Mouse (Mus musculus) kidney, postnatal 4 days (tissue): Measurements from ENCODE around the gene Bsn.

Source experiments
- DNase-seq, 2 experiments: peaks; one replicate each; pipeline ENCODE4 v3.0.0; 2021; ENCODE audit warnings: mixed read lengths in 2 of 2

The Bsn gene

GRCm38 (mm10) chr9:108196920-108197677, 6.9 kb upstream of the Bsn start:
- peak; percentile 71 to 83 for DNase-seq

- peak in 1 of 2 experiments; percentile 36 for DNase-seq
Observed at GRCm38 (mm10) chr9:108196222-108196621, 6.0 kb upstream of the Bsn start.

- DNase-seq = no peak
Observed at GRCm38 (mm10) chr9:108189488-108189786, 747 bp downstream of the Bsn start.

- no peak for DNase-seq
Observed at GRCm38 (mm10) chr9:108189023-108189422, 1.2 kb downstream of the Bsn start.

GRCm38 (mm10) chr9:108188511-108188910, 1.7 kb downstream of the Bsn start:
- no peak for DNase-seq

GRCm38 (mm10) chr9:108187616-108188015, 2.6 kb downstream of the Bsn start:
- no peak for DNase-seq

- no peak for DNase-seq
Observed at GRCm38 (mm10) chr9:108185786-108186185, 4.4 kb downstream of the Bsn start.

- DNase-seq = no peak
Observed at GRCm38 (mm10) chr9:108183531-108183994, 6.6 kb downstream of the Bsn start.

- DNase-seq = no peak
Observed at GRCm38 (mm10) chr9:108182806-108183506, 7.2 kb downstream of the Bsn start.

- no peak for DNase-seq
Observed at GRCm38 (mm10) chr9:108178391-108178790, 11.8 kb downstream of the Bsn start.

GRCm38 (mm10) chr9:108175116-108175838, 14.9 kb downstream of the Bsn start:
- no peak for DNase-seq

GRCm38 (mm10) chr9:108172777-108173350, 17.3 kb downstream of the Bsn start:
- DNase-seq = no peak

GRCm38 (mm10) chr9:108169751-108170150, 20.4 kb downstream of the Bsn start:
- DNase-seq = peak; percentile 12 to 19

GRCm38 (mm10) chr9:108165143-108165542, 25.0 kb downstream of the Bsn start:
- no peak for DNase-seq

- DNase-seq = no peak
Observed at GRCm38 (mm10) chr9:108163646-108164284, 26.4 kb downstream of the Bsn start.

GRCm38 (mm10) chr9:108157891-108158290, 32.3 kb downstream of the Bsn start:
- no peak for DNase-seq

GRCm38 (mm10) chr9:108157451-108157850, 32.7 kb downstream of the Bsn start:
- no peak for DNase-seq

GRCm38 (mm10) chr9:108156786-108157185, 33.4 kb downstream of the Bsn start:
- no peak for DNase-seq

GRCm38 (mm10) chr9:108154814-108155213, 35.4 kb downstream of the Bsn start:
- no peak for DNase-seq

GRCm38 (mm10) chr9:108153516-108154448, 36.4 kb downstream of the Bsn start:
- DNase-seq = no peak

GRCm38 (mm10) chr9:108150486-108150885, 39.7 kb downstream of the Bsn start:
- DNase-seq = no peak

- DNase-seq = no peak
Observed at GRCm38 (mm10) chr9:108149817-108150216, 40.4 kb downstream of the Bsn start.
